Mouse (Mus musculus) adrenal gland, adult 18-20 months (tissue): ENCODE results near the gene Aes. TPM values are rescaled to one million over a fixed set of nuclear protein-coding genes. Genes with fewer than 3 reads are reported as not detected.

Source experiments
- DNase-seq, 2 experiments: peaks; one replicate each; pipeline ENCODE4 v3.0.0; 2021 to 2022; ENCODE audit warnings: low spot score in 2 of 2
- total RNA-seq, 2 experiments: library from RNA; stranded (reverse); gene quantifications; 1 replicate in 1 of 2; 2 replicates in 1 of 2; pipeline ENCODE4 v1.2.3; 2021

Aes gene
- total RNA-seq, 2 experiments from 2014 or later: 911 to 1,138 TPM

DNA sequence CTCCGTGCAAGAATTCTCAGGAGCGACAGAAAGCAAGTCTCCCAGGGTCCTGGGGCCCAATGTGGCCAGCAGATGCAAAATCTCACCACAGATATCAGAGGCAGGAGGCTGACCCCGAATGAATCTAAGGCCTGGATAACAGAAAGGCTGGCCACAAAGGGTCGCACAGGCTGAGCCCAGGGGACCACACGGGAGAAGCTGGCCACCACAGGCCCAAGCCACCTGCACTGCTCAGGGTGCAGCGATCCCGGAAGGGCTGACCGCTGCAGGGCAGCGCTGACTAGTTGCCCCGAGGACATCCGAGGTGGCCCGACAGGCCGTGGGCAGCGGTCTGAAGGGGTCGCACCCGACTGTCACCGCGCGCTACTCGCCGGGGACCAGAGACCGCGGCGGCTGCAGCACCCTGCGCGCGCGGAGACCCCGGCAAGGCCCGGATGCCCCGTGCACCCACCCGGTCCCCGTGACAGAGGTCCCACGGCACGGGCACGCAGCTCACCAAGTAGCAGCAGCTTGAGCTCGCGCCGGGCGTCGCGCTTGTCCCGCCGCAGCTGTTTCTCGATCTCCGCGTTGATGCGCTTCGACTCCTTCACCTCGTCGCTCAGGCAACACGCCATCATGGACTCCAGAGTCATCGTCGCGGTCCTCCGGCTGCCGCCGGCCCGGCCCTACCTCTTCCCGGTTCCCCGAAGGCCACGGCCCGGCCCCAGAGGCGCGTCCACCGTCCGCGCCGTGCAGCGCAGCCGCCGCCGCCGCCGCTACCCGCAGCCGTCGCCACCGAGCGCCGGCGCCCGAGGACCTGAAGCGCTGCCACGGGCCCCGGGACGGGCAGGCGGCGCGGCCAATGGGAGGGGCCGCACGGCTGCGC lies 14.8 kb upstream of the Aes start:
- DNase-seq: no peak

DNA sequence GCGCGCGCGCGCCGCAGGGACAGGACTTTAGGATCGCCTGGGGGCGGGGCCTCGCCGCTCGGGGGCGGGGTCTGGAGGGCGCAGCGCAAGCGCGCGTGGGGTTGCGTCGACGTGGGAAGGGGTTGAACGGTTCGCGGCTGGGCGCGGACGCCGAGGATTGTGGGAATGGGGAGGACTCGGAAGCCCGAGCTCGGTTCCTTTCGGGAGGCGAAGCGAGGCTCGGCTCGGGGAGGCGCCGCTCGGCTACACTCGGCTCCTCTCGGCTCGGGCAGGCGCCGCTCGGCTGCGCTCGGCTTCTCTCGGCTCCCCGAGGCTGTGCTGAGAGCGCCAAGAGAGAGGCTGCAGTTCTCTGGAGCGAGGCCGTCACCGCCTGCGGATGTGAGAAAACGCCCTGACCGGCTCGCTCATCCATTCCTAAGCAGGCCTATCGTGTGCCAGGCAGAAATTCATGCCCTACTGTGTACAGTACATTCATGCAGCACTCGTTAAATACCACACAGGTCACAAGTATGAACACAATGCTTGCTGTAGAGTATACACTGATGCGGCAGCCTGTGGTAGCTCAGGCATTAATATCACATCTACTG lies 14.0 kb upstream of the Aes start, which contains the start of gene Gna11:
TSS of gene Gna11 (minus strand) at position 30 of the 587 bp plus-strand sequence.
- DNase-seq: peak; percentile 99 to 100

DNA sequence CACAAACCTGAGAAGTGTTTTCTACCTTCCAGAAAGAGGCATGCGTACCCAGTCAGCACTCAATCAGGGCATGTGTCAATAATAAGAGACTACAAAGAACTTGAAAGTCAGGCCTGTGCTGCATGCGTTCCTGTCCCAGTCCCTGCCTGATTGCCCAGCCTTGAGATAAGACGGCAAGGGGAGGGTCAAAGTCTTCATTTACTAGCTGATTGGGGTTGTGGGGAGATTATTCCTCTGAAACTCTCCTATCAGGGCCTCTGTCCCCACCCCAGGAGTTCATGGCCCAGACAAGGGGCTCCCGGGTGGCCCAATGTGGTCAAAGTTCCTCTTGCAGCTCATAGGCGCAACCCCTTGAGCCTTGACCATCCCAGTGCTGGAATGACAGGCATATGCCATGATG lies 13.0 kb upstream of the Aes start:
- no peak for DNase-seq

DNA sequence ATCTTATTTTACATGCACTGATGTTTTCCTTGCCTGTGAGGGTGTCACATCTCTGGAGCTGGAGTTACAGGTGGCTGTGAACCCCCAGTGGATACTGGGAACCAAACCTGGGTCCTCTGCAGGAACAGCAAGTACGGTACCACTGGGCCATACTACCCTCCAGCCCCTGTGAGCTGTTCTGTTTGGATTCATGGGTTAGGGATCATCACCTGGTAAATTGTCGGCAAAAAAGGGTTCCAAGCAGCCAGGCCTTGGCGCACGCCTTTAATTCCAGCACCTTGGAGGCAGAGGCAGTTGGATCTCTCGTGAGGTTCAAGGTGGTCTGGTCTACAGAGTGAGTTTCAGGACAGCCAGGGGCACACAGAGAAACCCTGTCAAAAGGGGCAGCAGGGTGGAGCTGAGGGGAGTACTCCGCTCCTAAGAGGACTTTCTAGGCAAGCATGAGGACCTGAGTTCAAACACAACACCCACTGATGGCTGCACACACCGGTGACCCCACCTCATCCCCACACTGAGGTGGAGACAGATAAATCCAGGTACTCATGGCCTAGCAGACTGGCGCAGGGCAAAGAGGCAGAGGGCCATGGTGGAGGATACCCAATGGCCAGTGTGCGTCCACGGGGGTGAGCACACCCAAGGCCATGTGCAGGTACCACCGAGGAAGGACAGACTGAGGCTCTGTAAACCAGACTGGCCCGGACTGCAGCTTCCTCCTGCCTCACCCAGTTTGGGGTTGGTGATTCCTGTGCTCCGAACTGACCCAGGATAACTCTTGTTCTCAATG lies 12.3 kb upstream of the Aes start:
- DNase-seq: no peak

DNA sequence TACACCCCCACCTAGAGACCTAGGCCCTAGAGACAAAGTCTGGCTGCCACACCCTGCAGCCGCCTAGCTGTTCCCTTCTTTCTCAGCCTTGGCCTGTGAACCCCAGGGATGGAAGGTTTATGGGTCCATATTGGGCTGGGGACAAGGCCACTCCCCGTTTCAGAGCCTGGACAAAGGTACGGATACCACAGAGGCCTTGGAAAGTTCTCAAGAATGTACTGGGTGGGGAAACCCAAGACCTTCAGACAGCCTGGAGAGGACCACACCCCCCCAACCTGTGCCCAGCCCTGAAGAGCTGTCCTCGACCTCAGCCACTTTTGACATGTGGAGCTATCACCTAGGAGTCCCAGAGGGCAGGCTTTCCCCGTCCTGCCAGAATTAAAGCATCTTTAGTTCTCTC lies 10.3 kb upstream of the Aes start:
- DNase-seq: no peak

DNA sequence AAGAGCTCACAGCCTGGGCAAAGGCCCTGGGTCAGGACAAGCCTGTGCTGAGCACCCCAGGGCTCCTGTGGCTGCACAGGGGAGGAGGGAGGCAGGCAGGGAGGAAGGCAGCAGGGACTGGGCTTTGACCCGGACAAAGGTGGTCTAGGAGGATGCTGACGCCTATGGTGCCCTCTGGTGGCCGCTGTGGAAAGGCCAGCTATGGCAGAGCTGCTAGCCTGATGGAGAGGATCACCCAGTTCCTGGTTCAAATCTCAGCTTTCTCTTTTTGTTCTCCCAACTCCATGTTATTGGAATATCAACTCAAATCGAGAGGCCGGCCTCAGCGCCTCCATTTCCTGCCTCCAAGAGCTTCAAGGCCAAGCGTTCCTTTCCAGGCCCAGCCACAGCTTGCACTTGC lies 9.0 kb upstream of the Aes start:
- peak in 1 of 2 experiments; percentile 76 for DNase-seq

DNA sequence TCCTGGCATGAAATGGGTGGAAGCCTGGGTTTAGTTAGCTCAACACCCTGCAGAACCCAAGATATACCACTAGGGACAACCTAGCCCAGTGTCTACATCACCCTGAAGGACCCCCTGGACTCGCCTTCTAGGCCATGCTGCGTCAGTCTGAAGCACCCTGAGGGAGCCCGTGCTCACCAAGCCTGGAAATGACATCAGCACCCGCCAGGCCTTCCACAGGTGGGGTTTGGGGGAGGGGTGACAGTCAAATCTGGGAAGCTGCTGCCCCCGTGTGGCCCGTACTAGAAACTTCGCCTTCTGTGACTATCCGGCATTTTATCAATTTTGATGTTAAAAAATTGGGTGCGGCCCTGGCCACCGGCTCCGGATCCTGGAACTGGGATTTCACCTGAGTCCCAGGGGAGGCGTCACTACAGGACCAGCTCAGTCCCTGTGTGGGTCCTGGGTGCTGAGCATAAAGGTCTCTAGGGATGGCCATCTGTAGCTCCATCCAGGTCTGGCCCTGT lies 7.6 kb upstream of the Aes start:
- peak; percentile 67 to 76 for DNase-seq

DNA sequence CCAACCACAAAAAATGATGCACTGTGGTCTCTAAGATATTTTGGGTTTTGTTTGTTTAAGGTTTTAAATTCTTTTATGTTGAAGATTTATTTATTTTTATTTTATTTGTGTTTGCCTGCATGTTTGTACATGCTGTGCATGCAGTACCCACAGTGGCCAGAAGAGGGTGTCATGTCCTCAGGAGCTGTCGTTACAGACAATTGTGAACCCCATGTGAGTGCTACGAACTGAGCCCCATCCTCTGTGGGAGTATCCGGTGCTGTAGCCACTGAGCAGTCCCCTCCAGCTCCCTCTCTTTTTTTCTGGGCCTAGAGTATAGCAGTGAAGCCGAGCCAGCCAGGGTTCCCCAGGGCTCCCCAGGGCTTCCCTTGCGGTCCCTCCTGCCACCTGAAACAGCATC lies 6.1 kb upstream of the Aes start:
- DNase-seq: no peak

DNA sequence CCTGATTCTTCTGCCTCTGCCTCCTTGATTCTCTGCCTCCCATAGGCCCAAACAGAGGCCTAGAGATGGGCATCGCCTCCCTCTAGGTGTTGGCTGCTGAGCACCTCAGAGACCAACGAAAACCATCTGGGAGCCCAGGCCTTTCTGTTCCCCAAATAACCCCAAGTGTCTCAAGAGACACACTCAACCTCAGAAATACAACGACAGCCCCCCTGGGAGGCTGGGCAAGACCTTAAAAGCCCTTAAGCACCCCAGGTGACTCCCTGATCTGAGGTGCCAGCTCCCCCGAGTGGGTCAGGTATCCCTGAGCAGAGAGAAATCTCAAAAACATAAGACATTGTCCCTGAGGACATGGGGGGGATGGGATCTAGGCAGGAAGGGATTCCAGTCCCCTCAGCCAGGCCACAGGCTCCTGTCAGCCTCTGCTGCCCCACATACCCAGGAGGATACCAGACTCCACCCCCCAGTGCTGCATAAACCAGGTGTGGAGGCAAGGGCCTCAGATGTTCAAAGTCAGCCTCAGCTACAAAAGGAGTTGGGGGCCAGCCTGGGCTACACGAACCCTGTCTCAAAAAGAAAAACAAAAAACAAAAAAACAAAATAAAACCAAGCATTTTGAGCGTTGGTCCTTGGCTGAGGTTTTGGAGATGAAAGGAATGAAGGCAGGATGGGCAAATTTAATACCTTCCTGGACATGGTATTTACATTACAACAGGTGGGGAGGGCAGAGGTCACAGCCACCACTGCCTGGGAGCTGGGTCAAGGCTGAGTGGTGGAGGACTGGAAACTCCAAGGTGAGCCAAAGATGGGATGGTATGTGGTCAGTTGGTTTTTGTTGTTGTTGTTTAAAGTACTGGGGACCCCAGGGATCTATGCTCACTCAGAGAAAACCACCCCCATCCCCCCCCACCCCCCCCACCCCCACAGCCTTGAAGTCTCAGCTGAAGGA lies 5.2 kb upstream of the Aes start:
- no peak for DNase-seq

DNA sequence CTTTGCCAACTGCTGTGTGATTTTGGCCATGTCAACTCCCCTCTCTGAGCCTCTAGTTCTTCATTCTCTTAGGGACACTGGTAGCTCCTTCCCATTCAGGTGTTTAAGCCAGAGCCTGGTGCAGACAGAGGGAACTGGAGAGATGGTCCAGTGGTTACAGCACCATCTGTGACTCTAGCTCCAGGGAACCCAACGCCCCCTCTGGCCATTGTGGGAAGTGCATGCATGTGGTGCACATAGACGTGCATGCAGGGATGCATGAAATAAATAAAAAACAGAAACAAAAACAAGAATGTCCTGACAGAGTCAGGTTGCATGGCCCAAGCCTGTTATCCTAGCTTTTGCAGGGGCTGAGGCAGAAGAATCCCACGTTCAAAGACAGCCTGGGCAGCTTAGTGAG lies 3.0 kb upstream of the Aes start:
- no peak for DNase-seq

DNA sequence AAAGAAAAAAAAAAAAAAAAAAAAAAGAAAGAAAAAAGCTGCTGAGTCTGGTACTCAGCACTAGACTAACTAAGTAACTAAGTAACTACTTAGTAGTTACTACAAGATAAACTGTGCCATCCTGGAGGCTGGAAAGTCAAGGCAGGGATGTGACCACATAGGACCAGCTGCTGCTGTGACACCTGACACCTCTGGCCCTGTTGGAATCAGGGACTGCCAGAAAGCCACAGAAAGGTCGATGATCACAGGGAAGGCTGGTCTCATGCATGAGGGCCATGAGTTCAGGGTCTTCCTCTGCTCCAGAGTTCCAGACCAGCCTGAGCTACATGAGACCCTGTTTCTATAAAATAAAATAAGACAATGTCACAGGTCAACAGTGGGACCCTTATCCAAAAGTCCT lies 1.8 kb upstream of the Aes start:
- DNase-seq: no peak

DNA sequence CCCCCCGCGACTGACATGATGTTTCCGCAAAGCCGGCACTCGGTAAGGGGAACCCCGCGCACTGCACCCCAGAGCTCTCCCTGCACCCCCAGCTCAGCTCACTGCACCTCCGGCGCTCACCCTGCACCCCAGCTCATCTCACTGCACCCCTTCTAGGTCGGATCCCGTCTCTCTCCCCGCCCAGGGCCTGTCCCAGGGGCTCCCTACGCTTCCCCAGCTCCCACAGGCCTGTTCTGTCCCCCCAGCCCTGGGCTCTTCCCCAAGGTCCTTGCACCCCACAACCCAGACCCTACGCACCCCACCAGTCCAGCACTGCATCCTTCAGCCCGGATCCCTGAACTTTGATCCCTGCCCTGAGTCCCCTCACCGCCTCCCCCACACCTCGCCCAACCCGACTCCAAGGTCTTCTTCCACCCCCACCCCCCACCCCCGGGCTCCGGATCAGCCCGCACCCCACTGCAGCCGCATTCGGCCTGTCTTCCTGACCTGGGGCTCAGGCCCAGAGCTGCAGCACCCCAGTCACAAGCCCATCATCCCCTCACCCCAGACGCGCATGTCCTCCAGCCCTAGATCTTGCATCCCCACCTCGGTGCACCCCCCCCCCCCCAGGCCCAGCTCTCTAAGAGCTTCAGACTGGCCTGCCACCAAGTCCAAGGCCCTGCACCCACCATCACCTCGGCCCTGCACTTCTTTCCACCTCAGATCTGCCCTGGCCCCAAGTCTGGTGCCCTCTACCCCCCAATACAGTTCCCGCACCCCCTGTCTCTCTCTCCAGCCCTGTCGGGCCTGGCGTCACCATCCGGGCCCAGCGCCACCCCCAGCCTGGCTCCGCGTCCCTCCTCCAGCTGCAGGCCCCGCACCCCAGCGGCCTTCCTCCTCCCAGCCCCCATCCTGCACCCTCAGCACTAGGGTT lies 595 bp downstream of the Aes start:
- peak; percentile 69 to 75 for DNase-seq

DNA sequence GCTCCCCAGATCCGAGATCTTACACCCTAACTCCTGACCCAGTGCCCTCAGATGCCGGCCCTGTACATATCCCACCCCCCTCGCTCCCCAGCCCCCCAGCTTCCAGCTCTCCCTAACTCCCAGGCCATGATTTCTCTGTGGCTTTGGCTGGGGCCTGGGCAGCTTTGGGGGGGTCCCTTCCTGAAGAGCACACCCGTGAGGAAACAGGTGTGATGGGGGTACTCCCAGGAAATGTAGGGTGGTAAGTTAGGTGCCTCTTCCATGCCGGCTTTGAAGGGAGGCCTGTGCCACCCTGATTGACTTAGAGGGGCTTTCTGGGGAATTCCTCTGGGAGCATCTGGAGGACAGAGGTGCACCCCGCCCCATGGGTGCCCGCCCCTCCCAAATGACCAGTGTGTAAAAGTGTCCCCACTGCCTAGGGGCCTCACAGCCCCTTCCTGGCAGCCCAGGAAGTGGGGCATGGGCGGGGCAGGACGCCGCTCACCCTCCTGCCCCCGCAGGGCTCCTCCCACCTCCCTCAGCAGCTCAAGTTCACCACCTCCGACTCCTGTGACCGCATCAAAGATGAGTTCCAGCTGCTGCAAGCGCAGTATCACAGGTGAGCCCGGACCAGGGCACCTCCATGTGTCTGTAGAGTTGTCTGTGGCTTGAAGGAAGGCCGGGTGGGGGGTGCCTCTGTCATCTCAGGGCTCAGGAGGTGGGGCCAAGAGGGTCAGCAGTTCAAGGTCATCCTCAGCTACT lies 1.6 kb downstream of the Aes start:
- peak; percentile 56 to 62 for DNase-seq

DNA sequence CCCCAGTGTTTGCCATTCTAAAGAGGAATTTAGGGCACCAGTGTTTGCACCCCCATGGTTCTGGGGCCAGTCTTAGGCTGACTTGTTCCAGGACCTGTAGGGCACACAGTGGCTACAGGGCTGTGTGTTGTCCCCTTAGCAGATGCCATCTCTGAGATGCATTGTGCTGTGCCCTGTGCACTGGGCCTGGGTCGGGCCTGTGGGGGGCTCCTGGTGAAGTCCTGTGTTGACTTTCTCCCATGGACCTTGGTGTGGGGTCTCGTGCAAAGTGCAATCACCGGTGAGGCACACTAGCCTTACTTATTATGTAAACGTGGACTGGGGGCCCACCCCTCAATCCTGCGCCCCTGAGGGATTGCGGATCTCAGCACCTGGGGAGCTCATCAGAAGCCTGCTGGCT lies 3.1 kb downstream of the Aes start:
- no peak for DNase-seq

DNA sequence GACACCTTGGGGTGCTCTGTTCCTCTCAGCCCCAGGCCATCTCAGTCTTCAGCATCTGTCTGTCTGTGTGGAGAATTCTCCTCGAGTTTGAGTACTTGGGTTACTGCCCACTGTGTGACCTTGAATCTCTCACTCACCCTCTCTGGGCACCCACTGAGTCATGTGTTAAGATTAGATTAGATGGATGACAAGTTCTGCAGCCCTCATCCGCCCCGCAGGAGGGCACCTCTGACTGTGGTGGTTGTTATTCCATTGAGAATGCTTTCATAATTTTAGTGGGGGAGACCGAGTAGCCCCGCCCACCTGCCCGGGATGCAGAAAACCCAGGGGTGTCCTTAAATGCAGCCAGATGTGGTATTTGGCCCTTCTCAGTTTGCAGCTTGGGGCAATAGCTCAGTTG lies 4.2 kb downstream of the Aes start:
- DNase-seq: peak; percentile 51 to 66

DNA sequence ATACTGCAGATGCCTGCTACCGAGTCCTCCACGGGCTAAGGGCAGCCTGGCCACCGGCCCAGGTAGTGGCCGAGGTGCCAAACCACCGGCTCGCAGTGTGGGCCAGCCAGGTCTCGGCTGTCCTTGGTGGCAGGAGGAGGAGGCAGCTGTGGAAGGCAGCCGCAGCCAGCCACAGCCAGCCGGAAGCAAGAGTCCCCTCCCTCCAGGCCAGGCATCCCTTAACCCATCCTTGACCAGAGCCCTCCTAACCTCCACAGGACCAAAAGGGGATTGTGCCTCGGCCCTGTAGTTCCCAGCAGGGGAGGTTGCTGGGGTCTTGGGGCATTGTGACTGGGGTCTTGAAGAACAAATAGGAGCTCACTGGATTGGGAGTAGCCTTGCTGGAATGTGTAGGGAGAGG lies 4.9 kb downstream of the Aes start:
- peak; percentile 52 to 56 for DNase-seq

DNA sequence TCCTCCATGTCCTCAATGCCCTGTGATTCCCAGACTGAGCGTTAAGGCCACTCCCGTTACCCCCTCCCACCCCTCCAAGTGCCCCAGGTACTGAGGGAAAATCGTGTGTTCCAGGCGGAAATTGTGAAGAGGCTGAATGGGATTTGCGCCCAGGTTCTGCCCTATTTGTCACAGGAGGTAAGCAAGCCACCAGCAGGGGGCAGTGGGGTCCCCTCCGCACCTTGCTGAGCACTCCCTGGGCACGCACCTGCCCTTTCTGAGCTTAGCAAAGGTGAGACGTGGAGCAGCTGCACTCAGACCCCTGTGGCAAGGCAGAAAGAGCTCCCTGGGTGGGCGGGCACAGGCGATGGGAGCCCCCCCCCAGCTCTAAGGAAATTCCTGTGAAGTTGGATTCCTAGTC lies 5.4 kb downstream of the Aes start:
- DNase-seq: peak in 1 of 2 experiments; percentile 60
